Mouse (Mus musculus) heart, postnatal 0 days (tissue): ENCODE data around the gene Fut1.

ENCODE experiments used
- CTCF ChIP-seq: IDR thresholded peaks from 2 replicates; pipeline ENCODE4 v1.5.1; 2016; ENCODE audit warnings: antibody characterized with exemption, control low read depth, low read depth
- EP300 ChIP-seq: IDR thresholded peaks from 2 replicates; pipeline ENCODE4 v1.6.1; 2016; ENCODE audit warnings: antibody characterized with exemption, low read depth

- no peak for TF ChIP-seq EP300
- no peak for TF ChIP-seq CTCF
These were observed 29.2 kb upstream of the Fut1 start for GRCm38 (mm10) chr7:45587631-45588592.
